Mouse (Mus musculus) liver, embryonic 14 days (tissue): ENCODE results near the gene Atf7ip2. TPM values are rescaled to one million over a fixed set of nuclear protein-coding genes. Genes with fewer than 3 reads are reported as not detected.

ENCODE experiments used
- polyA plus RNA-seq: library from polyadenylated mRNA; depleted of rRNA; stranded (reverse); fragments of >200 nt; gene quantifications from 2 replicates; pipeline ENCODE4 v1.2.3, GENCODE M21; 2012; rRNA removed

Gene Atf7ip2
- 0.23 and 0.24 TPM in 2 replicates for polyA plus RNA-seq

DNA sequence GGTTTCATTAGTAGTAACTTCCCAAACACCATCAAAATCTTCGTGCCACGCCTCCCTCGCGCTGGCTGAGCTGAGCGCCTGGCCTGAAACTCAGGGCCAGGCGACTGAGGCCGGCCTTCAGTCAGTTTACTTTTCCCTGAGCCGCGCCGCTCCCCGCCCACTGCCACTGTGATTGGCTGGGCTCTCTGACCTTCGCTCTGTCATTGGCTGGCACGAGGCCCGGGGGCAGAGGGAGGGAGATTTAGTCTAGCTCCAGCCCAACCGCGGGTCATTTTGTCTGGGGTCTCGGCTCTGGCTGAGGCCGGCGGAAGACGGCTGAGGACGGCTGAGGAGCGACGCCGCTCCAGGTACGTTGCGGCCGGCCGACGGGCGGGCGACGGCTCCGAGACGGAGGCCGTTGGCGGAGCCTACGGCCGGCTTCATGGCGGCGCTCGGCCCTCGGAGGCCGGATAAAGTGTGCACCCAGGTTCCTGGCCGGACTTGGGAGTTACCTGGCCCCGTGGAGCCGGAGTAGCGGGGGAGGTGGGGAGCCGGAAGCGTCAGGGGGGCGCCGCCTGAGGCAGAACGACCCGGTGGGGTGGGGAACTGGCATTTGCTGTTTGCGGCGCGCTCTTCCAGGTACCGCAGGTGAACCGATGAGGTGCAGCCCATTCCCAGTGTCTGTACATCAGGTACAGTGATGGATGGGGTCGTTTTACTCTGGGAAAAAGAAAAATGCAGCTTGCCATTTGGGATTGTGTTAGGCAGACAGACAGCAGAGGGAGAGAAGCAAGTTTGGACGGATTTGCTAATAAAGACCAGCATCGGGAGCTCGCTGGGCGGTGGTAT, at the start of gene Atf7ip2:
Gene Atf7ip2 (plus strand): TSS at position 34 of the 828 bp plus-strand sequence.

DNA sequence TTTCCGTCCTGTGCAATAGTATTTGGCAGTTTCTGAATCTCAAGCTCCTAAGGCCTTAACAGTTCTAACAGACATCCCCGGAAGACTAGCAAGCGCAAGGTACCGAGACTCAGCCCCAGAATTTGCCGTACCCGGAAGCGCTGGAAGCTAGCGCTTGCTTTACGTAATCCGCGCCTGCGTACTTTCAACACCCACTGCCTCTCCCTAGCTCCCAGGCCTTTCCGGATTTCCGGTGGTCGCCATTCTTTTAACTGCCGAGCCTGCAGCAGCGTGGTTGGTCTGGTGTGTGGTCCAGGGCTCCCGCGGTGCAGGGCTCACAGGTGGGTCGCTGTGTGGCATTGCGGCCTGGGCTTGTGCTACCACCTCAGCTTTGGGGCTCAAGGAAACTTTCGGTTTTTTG, 22.5 kb upstream of the Atf7ip2 start, which contains the start of gene Rpl39l:
Gene Rpl39l (plus strand): TSS at position 222 of the 400 bp plus-strand sequence.

Other genes starting within 250 kb of the Atf7ip2 start
- 0.01 TPM in 1 of 2 replicates, not detected in the other for gene Grin2a, start 197.2 kb upstream of the Atf7ip2 start, polyA plus RNA-seq
- gene Rpl39l, start 22.5 kb upstream of the Atf7ip2 start, polyA plus RNA-seq: 0.83 and 1.2 TPM in 2 replicates
- 3.8 and 3.9 TPM in 2 replicates for gene Emp2, start 121.3 kb downstream of the Atf7ip2 start, polyA plus RNA-seq
- gene Tekt5, start 202.8 kb downstream of the Atf7ip2 start, polyA plus RNA-seq: 0.15 and 0.18 TPM in 2 replicates
- 19.8 and 21.0 TPM in 2 replicates for gene Nubp1, start 219.2 kb downstream of the Atf7ip2 start, polyA plus RNA-seq